Comparison of ENCODE assay signal across 20 mouse cellular contexts in genomic region chr9:30212471-30213075, GRCm38 (mm10).
DNase-seq lines count a peak whose midpoint lies in the region; ATAC-seq lines count a peak whose summit lies in the region.
"Had no signal": no experiment of that assay in that cellular context is flagged by ENCODE, and none has a peak within 500 bp of the region (broad histone marks: within the 10 kb centered on the region; RNA-seq: fewer than 3 reads in every experiment).

No protein-coding gene starts in this region.

- ATAC-seq in activated CD4-positive, CD25-positive, alpha-beta regulatory T cell, adult 4 months = no peak
- ATAC-seq: forebrain, embryonic 13.5 days; intestine, postnatal 0 days; liver, postnatal 0 days had no signal

- WGBS in limb, embryonic 10.5 days = 88% methylated on average over 3 of the region's 3 CpGs

- no peaks in the 10 kb centered on the region for H3K27me3 ChIP-seq in limb, embryonic 10.5 days (ENCODE audit: low read depth, poor library complexity, severe bottlenecking)
- H3K27me3 ChIP-seq: forebrain, embryonic 13.5 days; hindbrain, embryonic 15.5 days; limb, embryonic 15.5 days; neural tube, embryonic 13.5 days had no signal

- no peaks in the 10 kb centered on the region for H3K36me3 ChIP-seq in limb, embryonic 10.5 days
- H3K36me3 ChIP-seq: hindbrain, embryonic 15.5 days; limb, embryonic 15.5 days; neural tube, embryonic 13.5 days had no signal

- no peak overlapping the region for H3K27ac ChIP-seq in limb, embryonic 10.5 days
- H3K27ac ChIP-seq: forebrain, embryonic 13.5 days; hindbrain, embryonic 15.5 days; limb, embryonic 15.5 days; neural tube, embryonic 13.5 days had no signal

- intact Hi-C loops in left cerebral cortex, postnatal 25 days (cut with DNase I) = loop anchor here (1.0 to 2.0 kb wide), 2 partner anchors 20 to 71 kb away; no protein-coding TSS in a partner anchor

- peak; percentile 51 for DNase-seq in Muller cell, postnatal 12 days (ENCODE audit: inconsistent ontology term)
- peak; percentile 75 to 76 for DNase-seq in frontal cortex, adult 2 months (ENCODE audit: extremely low spot score in 1 of 2, low spot score in 1 of 2)
- DNase-seq in layer of hippocampus, adult 9-11 months = peak; percentile 86
- peak; percentile 71 to 93 for DNase-seq in left cerebral cortex, postnatal 25 days (ENCODE audit: low spot score in 2 of 2)
- DNase-seq in limb, embryonic 10.5 days (ENCODE audit: low spot score) = no peak
- no peak for DNase-seq in urinary bladder, postnatal 14 days (ENCODE audit: low spot score)
- no peak for DNase-seq in thymus, postnatal 14 days
- DNase-seq: adrenal gland, adult 2 months; cerebellum, adult 8-10 months; gastrocnemius, postnatal 10 days; heart, postnatal 14 days; kidney, postnatal 10 days; liver, postnatal 0 days; thymus, adult 2 months had no signal

- peaks cover 11% of the 10 kb centered on the region for H3K4me1 ChIP-seq in limb, embryonic 10.5 days
- H3K4me1 ChIP-seq: forebrain, embryonic 13.5 days had no signal

- H3K9me3 ChIP-seq in limb, embryonic 10.5 days (replicated peaks) = no peaks in the 10 kb centered on the region
- H3K9me3 ChIP-seq: forebrain, embryonic 13.5 days; hindbrain, embryonic 15.5 days; limb, embryonic 15.5 days; neural tube, embryonic 13.5 days had no signal

- no peak overlapping the region for H3K4me3 ChIP-seq in limb, embryonic 10.5 days
- H3K4me3 ChIP-seq: forebrain, embryonic 13.5 days; hindbrain, embryonic 15.5 days; limb, embryonic 15.5 days; neural tube, embryonic 13.5 days had no signal

Comparison
In these comparisons a context has a peak if more than half of its experiments do, and no peak if none do; other contexts are left out.
1. DNase-seq: peak in Muller cell, postnatal 12 days (single experiment), frontal cortex, adult 2 months (2 of 2), layer of hippocampus, adult 9-11 months (single experiment) and left cerebral cortex, postnatal 25 days (2 of 2); none in limb, embryonic 10.5 days (single experiment), urinary bladder, postnatal 14 days (single experiment) and thymus, postnatal 14 days (single experiment).